ENCODE assay signal across 8 mouse cellular contexts in the genomic region with DNA sequence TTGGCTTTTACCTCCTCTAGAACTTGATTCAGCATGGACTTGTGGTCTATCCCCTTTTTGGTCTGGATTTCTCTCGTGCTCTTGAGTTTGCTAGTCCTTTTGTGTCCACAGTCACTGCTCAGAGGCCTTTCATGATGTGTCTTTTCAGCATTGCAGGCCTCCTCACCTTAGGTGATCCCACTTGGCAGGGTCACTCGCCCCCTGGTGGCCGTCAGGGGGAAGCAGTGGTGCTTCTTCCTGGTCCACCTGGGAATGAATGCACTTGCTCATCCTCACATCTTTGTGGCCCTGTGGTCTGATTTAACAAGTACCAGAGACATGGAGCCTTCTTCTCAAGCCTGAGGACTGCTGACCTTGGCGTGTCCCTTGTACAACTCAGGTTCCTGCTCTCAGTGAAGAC.
DNase-seq lines count a peak whose midpoint lies in the region; ATAC-seq and TF ChIP-seq lines count a peak whose summit lies in the region.

No protein-coding gene starts in this region.

- no peak for TF ChIP-seq POLR2A in bone marrow macrophage, adult 2 months (IDR thresholded peaks at IDR 0.05; ENCODE audit: borderline replicate concordance, low read depth, low read length)

- H3K4me2 ChIP-seq in midbrain, postnatal 0 days (ENCODE audit: low read depth, low read length, poor library complexity, severe bottlenecking): no peak overlapping the region

- no peak overlapping the region for H3K4me3 ChIP-seq in heart, embryonic 10.5 days
- H3K4me3 ChIP-seq in bone marrow macrophage, adult 2 months (ENCODE audit: insufficient read depth, low read length): no peak overlapping the region
- H3K4me3 ChIP-seq in midbrain, postnatal 0 days (ENCODE audit: low read depth, low read length): no peak overlapping the region

- no peak overlapping the region for H3K27ac ChIP-seq in heart, embryonic 10.5 days
- H3K27ac ChIP-seq in bone marrow macrophage, adult 2 months (ENCODE audit: insufficient read depth, low read depth, low read length): no peak overlapping the region
- H3K27ac ChIP-seq in midbrain, postnatal 0 days (ENCODE audit: low read depth, low read length): no peak overlapping the region

- H3K9ac ChIP-seq in midbrain, postnatal 0 days (replicated peaks; ENCODE audit: low read length, poor library complexity, severe bottlenecking): no peak overlapping the region

- no peak for ATAC-seq in midbrain, postnatal 0 days (ENCODE audit: low FRiP score)

- peaks cover 77% of the 10 kb centered on the region for H3K27me3 ChIP-seq in heart, embryonic 10.5 days (ENCODE audit: insufficient read depth, poor library complexity, severe bottlenecking)
- no peaks in the 10 kb centered on the region for H3K27me3 ChIP-seq in midbrain, postnatal 0 days (ENCODE audit: insufficient read depth, low read length)
- no peaks in the 10 kb centered on the region for H3K27me3 ChIP-seq in splenic B cell, adult 2 months (ENCODE audit: control insufficient read depth, insufficient read depth, low read length, poor library complexity, severe bottlenecking)

- H3K4me1 ChIP-seq in heart, embryonic 10.5 days: peaks cover 25% of the 10 kb centered on the region
- no peaks in the 10 kb centered on the region for H3K4me1 ChIP-seq in bone marrow macrophage, adult 2 months (ENCODE audit: control insufficient read depth, insufficient read depth, low read length)
- H3K4me1 ChIP-seq in midbrain, postnatal 0 days (ENCODE audit: insufficient read depth, low read length): no peaks in the 10 kb centered on the region

- WGBS in heart, embryonic 10.5 days: 30% methylated on average over 4 of the region's 4 CpGs
- WGBS in midbrain, postnatal 0 days: 22% methylated on average over 4 of the region's 4 CpGs

- no peaks in the 10 kb centered on the region for H3K9me3 ChIP-seq in heart, embryonic 10.5 days
- H3K9me3 ChIP-seq in midbrain, postnatal 0 days (ENCODE audit: low read length): no peaks in the 10 kb centered on the region

- TF ChIP-seq CTCF in bone marrow macrophage, adult 2 months (IDR thresholded peaks at IDR 0.05; ENCODE audit: low read depth, low read length): peak; percentile 75
- TF ChIP-seq CTCF in midbrain, postnatal 0 days (IDR thresholded peaks at IDR 0.05): peak; percentile 74

- no peaks in the 10 kb centered on the region for H3K36me3 ChIP-seq in heart, embryonic 10.5 days
- H3K36me3 ChIP-seq in midbrain, postnatal 0 days (ENCODE audit: insufficient read depth, low read length): no peaks in the 10 kb centered on the region
- peaks cover 1% of the 10 kb centered on the region; the same call in 1 of the 2 replicates for H3K36me3 ChIP-seq in splenic B cell, adult 2 months (ENCODE audit: control insufficient read depth, insufficient read depth, low read length, poor library complexity, severe bottlenecking)

- peak; percentile 28 for DNase-seq in heart, adult 8-10 months (ENCODE audit: low spot score)
- DNase-seq in heart, embryonic 10.5 days (ENCODE audit: low spot score): no peak
- peak; percentile 66 to 68 for DNase-seq in CD8-positive naive resting alpha-beta T cell, adult 2 months (ENCODE audit: low read depth in 2 of 2, low spot score in 2 of 2)
- peak; percentile 36 for DNase-seq in forelimb bud, embryonic 11.5 days (ENCODE audit: low read depth, low spot score)
- peak; percentile 69 to 73 for DNase-seq in kidney, postnatal 4 days
- DNase-seq in midbrain, postnatal 0 days (ENCODE audit: low spot score): no peak
- peak; percentile 60 for DNase-seq in splenic B cell, adult 2 months (ENCODE audit: low read depth, low spot score)

Comparison
In these comparisons a context has a peak if more than half of its experiments do, and no peak if none do; other contexts are left out.
1. DNase-seq: peak in heart, adult 8-10 months (single experiment), CD8-positive naive resting alpha-beta T cell, adult 2 months (2 of 2), forelimb bud, embryonic 11.5 days (single experiment), kidney, postnatal 4 days (2 of 2) and splenic B cell, adult 2 months (single experiment); none in heart, embryonic 10.5 days (single experiment) and midbrain, postnatal 0 days (single experiment).